Mouse (Mus musculus) kidney, adult 8-10 months (tissue): Measurements from ENCODE around the gene Gm12355.

ENCODE experiments used
- DNase-seq, 2 experiments: peaks; one replicate each; pipeline ENCODE4 v3.0.0; 2022

Gm12355 gene

DNA sequence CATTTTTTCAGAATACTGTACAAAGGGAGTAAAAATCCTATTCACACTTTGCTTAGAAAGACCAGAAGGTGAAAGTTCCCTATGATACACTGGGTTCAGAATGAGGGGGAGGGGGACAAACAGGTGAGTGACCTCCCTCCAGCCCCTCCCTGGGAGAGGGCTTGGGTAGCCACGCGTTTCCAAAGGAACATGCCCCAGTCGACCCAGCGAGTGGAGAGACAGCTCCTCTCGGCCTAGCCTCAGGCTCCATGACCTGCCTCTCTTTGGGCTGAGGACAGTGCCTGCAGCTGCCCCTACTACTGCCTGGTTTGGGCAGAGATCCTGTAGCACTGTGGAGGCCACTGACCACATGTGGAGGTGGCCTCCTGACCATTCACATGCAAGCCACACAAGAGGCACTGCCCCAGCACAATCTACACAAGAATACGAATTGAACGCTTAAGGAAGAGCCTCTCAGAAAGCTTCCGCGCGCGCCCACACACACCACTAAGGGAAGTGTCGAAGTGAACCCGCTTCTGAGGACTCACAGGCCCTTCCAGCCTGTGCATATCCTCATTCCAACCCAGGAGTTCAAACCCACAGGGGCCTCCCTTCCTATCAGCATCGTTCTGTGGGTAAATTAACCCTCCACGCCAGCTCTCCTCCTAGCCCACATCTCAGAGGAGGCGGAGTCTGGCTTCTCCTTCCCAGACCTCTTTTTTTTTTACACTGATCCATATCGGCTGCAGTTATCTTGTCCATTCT lies 44.0 kb downstream of the Gm12355 start:
- no peak for DNase-seq

DNA sequence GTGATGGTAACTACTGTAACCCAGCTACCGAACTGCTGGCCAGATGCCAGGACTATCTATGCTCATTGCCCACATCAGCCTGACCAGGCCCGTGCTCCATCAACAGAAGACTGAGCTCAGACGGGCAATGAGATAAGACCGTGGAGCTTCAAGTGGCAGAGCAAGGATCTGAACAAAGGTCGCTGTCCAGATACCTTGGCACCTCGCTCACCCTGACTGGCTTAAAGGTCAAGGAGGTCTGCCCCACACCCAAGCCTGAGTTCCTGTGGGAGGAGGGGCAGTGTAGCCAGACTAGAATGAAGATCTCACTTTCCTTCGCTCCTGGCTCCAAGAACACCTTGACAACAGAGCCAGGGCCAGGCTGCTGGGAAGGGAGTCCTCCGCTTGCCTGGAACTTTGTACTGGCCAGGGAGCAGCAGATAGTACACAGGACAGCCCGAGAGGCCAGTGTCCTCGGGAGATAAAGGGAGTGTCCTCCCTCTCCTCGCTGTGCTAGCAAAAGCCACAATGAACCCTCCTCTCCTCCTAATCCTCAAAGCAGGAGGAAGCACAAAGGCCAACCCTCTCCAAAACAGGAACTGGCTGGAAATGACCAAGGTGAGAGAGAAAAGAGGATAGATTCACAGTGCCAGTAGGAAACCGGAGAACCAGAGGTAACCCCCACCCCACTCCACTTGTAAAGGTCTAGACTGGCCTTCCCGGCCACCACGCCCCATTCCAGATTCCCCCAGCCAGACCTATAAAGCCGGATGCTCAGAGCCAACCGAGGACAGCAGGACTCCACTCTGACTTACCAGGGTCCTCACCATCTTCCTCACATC lies 45.0 kb downstream of the Gm12355 start:
- DNase-seq: peak in 1 of 2 experiments; percentile 19

DNA sequence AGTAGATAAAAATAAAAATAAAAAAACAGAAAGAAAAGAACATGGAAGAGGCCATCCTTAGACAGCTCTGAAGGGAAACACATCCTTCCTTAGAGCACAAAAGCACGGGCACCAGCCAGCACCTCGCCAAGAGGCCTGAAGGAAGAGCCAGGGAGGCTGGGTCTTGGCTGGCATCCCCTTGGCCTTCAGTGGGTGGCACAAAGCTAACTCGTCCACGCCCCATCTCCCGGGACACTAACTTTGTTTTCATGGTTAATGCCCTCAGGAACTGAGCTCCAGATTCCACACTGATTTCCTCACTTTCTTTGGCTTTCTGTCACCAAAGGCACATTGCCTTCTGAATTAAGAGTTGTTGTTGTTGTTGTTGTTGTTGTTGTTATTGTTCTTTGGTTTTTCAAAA lies 47.7 kb downstream of the Gm12355 start:
- DNase-seq: no peak
